Mouse (Mus musculus): ENCODE measurements around the gene Ky. TPM values are rescaled to one million over a fixed set of nuclear protein-coding genes. Genes with fewer than 3 reads are reported as not detected.

Gene Ky
- polyA plus RNA-seq, 1 experiment from 2014 or later = 1.7 TPM

DNA sequence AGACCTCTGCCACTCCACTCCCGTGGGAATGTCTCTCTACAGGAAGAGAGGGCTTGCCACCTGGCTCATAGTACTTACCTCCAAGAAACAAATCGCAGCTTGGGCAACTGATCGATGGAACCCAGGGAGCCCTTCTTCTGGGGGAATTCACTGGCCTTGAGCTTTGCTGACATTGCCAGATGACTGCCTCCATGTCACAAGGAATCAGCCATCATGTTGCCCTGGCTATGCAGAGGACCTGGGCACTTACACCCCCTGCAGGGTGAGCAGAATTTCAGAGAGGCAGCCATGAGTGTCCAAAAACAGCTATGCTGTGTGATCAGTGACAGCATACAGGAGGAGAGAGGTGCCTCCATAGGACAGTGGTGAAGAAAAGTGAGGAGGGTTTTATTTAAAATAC, 48.2 kb downstream of the Ky start:
- no peak overlapping the region for H3K27ac ChIP-seq (replicated peaks in 1 of 2; ENCODE audit: control insufficient read depth in 1 of 2, insufficient read depth in 1 of 2, low read depth in 2 of 2, low read length in 2 of 2)
- WGBS = 82% methylated on average over 3 of the region's 3 CpGs
- no peak overlapping the region for H3K4me2 ChIP-seq (ENCODE audit: low read length)
- peaks cover 4% of the 10 kb centered on the region; the same call in 1 of the 2 replicates for H3K9me3 ChIP-seq (ENCODE audit: control insufficient read depth, low read length)
- ATAC-seq (ENCODE audit: insufficient number of reproducible peaks, insufficient read depth, low FRiP score, low read depth) = no peak
- H3K9ac ChIP-seq (ENCODE audit: low read length) = no peak overlapping the region
- H3K36me3 ChIP-seq (ENCODE audit: control insufficient read depth, insufficient read depth, low read length) = no peaks in the 10 kb centered on the region
- H3K27me3 ChIP-seq (ENCODE audit: control insufficient read depth, insufficient read depth, low read length) = peaks cover 5% of the 10 kb centered on the region; the same call in 1 of the 2 replicates
- H3K4me3 ChIP-seq (ENCODE audit: control insufficient read depth in 1 of 2, insufficient read depth in 1 of 2, low read depth in 1 of 2, low read length in 2 of 2) = no peak overlapping the region
- peaks cover 0 to 5% of the 10 kb centered on the region in 2 experiments; a peak in 1 of 4 replicates for H3K4me1 ChIP-seq (ENCODE audit: control insufficient read depth in 2 of 2, insufficient read depth in 2 of 2, low read length in 2 of 2)

DNA sequence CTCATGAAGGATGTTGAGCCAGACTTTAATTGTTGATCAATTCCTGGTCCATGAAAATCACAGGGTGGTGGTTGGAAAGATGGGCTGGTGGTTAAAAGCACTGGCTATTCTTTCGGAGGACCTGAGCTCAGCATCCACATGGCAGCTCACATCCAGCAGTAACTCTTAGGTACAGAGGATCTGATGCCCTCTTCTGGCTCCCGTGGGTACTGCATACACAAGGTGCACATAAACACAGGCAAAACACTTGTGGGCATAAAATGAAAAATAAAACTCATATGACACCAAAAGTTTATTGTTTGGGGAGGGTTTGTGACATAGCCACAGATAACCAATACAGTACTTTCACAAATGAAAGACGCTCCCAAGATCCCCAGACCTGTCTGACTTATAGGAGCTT, 52.9 kb downstream of the Ky start:
- H3K27me3 ChIP-seq (ENCODE audit: control insufficient read depth, insufficient read depth, low read length) = no peaks in the 10 kb centered on the region

DNA sequence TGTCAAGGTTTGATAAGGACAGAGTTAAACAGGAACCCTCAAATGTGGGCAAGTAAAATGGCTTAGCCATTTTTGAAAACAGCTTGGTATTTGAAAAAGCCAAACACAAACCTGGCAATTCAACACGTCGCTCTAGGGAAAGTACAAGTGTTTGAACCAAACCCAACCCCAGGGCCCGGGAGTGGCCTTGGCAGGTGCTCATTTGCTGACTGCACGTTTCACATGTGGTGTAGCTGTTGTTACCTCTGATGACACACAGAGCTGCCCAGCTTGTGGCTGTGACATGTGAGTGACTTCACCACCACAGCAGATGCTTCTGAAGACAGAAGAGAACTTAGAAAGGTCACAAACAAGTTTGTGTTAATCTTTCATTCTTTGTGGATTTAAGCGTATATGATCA, 67.3 kb downstream of the Ky start:
- no peaks in the 10 kb centered on the region for H3K27me3 ChIP-seq (ENCODE audit: control insufficient read depth, insufficient read depth, low read length)
- no peaks in the 10 kb centered on the region for H3K36me3 ChIP-seq (ENCODE audit: control insufficient read depth, insufficient read depth, low read length)
- no peak overlapping the region for H3K27ac ChIP-seq (replicated peaks in 1 of 2; ENCODE audit: control insufficient read depth in 1 of 2, insufficient read depth in 1 of 2, low read depth in 2 of 2, low read length in 2 of 2)
- H3K4me1 ChIP-seq (ENCODE audit: control insufficient read depth in 2 of 2, insufficient read depth in 2 of 2, low read length in 2 of 2) = 0 out of 4 replicates have a peak, but pooled peaks cover 0 to 2% of the 10 kb centered on the region in 2 experiments
- H3K9me3 ChIP-seq (ENCODE audit: control insufficient read depth, low read length) = no peaks in the 10 kb centered on the region
- H3K4me3 ChIP-seq (ENCODE audit: control insufficient read depth in 1 of 2, insufficient read depth in 1 of 2, low read depth in 1 of 2, low read length in 2 of 2) = no peak overlapping the region
- no peak overlapping the region for H3K9ac ChIP-seq (ENCODE audit: low read length)
- WGBS = 78% methylated on average over 5 of the region's 5 CpGs
- no peak overlapping the region for H3K4me2 ChIP-seq (ENCODE audit: low read length)
- no peak for ATAC-seq (ENCODE audit: insufficient number of reproducible peaks, insufficient read depth, low FRiP score, low read depth)

More for the DNA sequence above, 52.9 kb downstream of the Ky start:
- no peak for ATAC-seq (ENCODE audit: insufficient number of reproducible peaks, insufficient read depth, low FRiP score, low read depth)
- Histone ChIP-seq H3K9ac (ENCODE audit: low read length) (no peak overlapping the region), H3K4me2 (ENCODE audit: low read length) (no peak overlapping the region), H3K27ac (replicated peaks in 1 of 2; ENCODE audit: control insufficient read depth in 1 of 2, insufficient read depth in 1 of 2, low read depth in 2 of 2, low read length in 2 of 2) (no peak overlapping the region), H3K4me3 (ENCODE audit: control insufficient read depth in 1 of 2, insufficient read depth in 1 of 2, low read depth in 1 of 2, low read length in 2 of 2) (no peak overlapping the region), H3K9me3 (ENCODE audit: control insufficient read depth, low read length) (peaks cover 4% of the 10 kb centered on the region; the same call in 1 of the 2 replicates), H3K4me1 (ENCODE audit: control insufficient read depth in 2 of 2, insufficient read depth in 2 of 2, low read length in 2 of 2) (no peaks in the 10 kb centered on the region), H3K36me3 (ENCODE audit: control insufficient read depth, insufficient read depth, low read length) (no peaks in the 10 kb centered on the region)
- 88% methylated on average over 3 of the region's 3 CpGs for WGBS

DNA sequence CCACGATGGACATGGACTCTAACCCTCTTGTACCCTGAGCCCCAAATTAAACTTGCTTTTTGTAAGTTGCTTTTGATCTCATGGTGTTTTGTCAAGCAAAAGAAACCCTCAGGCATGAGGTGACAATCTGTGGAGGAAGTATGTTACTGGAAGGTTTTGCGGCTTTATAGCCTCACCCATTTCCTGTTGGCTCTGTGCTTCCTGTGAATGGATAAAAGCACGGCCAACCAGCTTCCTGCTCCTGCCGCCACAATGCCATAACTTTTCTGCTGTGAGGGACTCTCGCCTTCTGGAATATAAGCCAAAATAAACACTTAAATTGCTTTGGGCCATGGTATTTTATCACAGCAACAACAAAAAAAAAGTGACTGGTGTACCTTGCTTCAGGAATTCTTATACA, 71.9 kb downstream of the Ky start:
- Histone ChIP-seq H3K27me3 (ENCODE audit: control insufficient read depth, insufficient read depth, low read length) (no peaks in the 10 kb centered on the region), H3K9ac (ENCODE audit: low read length) (no peak overlapping the region), H3K27ac (replicated peaks in 1 of 2; ENCODE audit: control insufficient read depth in 1 of 2, insufficient read depth in 1 of 2, low read depth in 2 of 2, low read length in 2 of 2) (peak overlapping the region; percentile 55 to 77), H3K36me3 (ENCODE audit: control insufficient read depth, insufficient read depth, low read length) (no peaks in the 10 kb centered on the region), H3K4me3 (ENCODE audit: control insufficient read depth in 1 of 2, insufficient read depth in 1 of 2, low read depth in 1 of 2, low read length in 2 of 2) (no peak overlapping the region), H3K4me2 (ENCODE audit: low read length) (no peak overlapping the region), H3K9me3 (ENCODE audit: control insufficient read depth, low read length) (no peaks in the 10 kb centered on the region), H3K4me1 (ENCODE audit: control insufficient read depth in 2 of 2, insufficient read depth in 2 of 2, low read length in 2 of 2) (peaks cover 0 to 2% of the 10 kb centered on the region in 2 experiments; a peak in 1 of 4 replicates)
- 60% methylated on average over 5 of the region's 5 CpGs for WGBS
- no peak for ATAC-seq (ENCODE audit: insufficient number of reproducible peaks, insufficient read depth, low FRiP score, low read depth)

DNA sequence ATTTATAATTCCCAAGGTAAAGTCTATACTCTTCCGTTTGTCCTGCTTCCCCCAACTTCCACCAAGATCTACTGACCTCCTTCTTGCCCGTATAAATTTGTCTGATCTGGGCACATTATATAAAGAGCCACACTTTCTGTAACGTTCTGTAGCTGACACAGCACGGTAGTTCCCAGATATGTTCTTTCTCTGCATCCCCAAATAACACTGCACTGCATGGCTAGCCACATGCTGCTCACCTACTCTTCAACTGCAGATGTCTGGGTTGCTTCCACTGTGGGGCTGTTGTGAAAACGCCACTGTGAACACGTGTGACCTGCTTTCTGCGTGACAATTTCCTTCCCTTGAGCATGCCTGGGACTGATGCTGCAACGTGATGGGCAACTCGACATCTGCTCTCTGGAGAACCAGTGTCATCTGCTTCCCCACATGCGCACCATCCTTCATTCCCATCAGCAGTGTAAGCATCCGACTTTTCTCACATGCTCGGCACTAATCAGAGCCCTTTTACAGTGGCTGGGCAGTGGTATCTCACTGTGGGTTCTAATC, 76.4 kb downstream of the Ky start:
- H3K9me3 ChIP-seq (ENCODE audit: control insufficient read depth, low read length) = no peaks in the 10 kb centered on the region
- no peak overlapping the region for H3K27ac ChIP-seq (replicated peaks in 1 of 2; ENCODE audit: control insufficient read depth in 1 of 2, insufficient read depth in 1 of 2, low read depth in 2 of 2, low read length in 2 of 2)
- no peak overlapping the region for H3K4me2 ChIP-seq (ENCODE audit: low read length)
- H3K9ac ChIP-seq (ENCODE audit: low read length) = no peak overlapping the region
- H3K36me3 ChIP-seq (ENCODE audit: control insufficient read depth, insufficient read depth, low read length) = peaks cover 32% of the 10 kb centered on the region
- H3K4me1 ChIP-seq (ENCODE audit: control insufficient read depth in 2 of 2, insufficient read depth in 2 of 2, low read length in 2 of 2) = peaks cover 0 to 2% of the 10 kb centered on the region in 2 experiments; a peak in 1 of 4 replicates
- no peak overlapping the region for H3K4me3 ChIP-seq (ENCODE audit: control insufficient read depth in 1 of 2, insufficient read depth in 1 of 2, low read depth in 1 of 2, low read length in 2 of 2)
- no peaks in the 10 kb centered on the region for H3K27me3 ChIP-seq (ENCODE audit: control insufficient read depth, insufficient read depth, low read length)
- no peak for ATAC-seq (ENCODE audit: insufficient number of reproducible peaks, insufficient read depth, low FRiP score, low read depth)
- WGBS = 68% methylated on average over 12 of the region's 12 CpGs

DNA sequence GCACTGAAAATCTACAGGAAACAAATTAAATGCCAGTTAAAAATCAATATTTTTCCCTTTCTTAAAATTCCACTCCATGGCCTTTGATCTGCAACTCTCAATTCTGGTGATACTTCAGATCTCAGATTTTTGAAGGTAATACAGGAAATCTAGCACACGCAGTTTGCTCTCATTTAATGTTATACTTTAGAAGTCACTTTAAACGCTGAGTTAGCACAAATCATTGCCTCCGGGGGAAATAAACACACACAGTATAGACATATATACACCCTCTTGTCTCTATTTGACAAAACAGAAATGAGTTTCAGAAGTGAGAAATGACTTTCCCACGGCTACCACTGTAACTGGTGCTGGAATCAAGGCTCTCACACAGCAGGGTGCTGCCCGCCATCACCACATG, 81.8 kb downstream of the Ky start:
- Histone ChIP-seq H3K27ac (replicated peaks in 1 of 2; ENCODE audit: control insufficient read depth in 1 of 2, insufficient read depth in 1 of 2, low read depth in 2 of 2, low read length in 2 of 2) (no peak overlapping the region), H3K36me3 (ENCODE audit: control insufficient read depth, insufficient read depth, low read length) (peaks cover 60% of the 10 kb centered on the region), H3K27me3 (ENCODE audit: control insufficient read depth, insufficient read depth, low read length) (no peaks in the 10 kb centered on the region), H3K4me2 (ENCODE audit: low read length) (no peak overlapping the region), H3K4me1 (ENCODE audit: control insufficient read depth in 2 of 2, insufficient read depth in 2 of 2, low read length in 2 of 2) (no peaks in the 10 kb centered on the region), H3K4me3 (ENCODE audit: control insufficient read depth in 1 of 2, insufficient read depth in 1 of 2, low read depth in 1 of 2, low read length in 2 of 2) (no peak overlapping the region), H3K9me3 (ENCODE audit: control insufficient read depth, low read length) (no peaks in the 10 kb centered on the region), H3K9ac (ENCODE audit: low read length) (no peak overlapping the region)
- 85% methylated on average over 5 of the region's 5 CpGs for WGBS
- no peak for ATAC-seq (ENCODE audit: insufficient number of reproducible peaks, insufficient read depth, low FRiP score, low read depth)

DNA sequence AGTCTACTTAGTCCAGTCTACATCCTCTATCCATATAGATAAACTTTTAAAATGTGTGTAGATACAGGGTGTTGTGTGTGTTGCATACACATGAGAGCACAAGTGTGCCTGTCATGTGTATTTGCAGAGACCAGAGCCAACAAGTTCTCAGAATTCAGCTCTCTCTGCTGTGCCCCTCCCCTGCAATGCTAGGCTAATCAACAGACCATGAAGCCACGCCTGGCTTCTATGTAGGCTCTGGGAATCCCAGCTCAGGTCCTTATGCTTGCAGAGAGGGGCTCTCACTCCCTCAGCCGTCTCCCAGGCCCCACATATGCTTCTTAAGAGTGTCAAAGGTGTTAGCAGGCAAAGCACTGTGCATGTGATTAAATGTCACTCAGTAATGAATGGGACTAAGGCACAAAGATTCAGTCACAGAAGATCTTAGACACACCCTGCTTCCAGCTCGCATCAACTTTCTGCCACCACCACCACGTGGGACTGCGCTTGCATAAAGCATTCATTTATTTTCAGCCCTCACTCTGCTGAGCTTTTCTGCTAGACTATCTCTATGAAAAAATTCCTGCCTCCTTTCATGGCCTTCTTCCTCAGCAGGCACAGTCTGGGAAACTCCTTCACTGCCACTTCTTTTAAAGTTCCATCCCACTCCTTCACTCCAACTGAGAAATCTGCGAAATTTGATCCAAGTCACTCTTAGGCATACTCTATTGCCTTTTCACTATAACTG, 89.3 kb downstream of the Ky start:
- Histone ChIP-seq H3K36me3 (ENCODE audit: control insufficient read depth, insufficient read depth, low read length) (peaks cover 63% of the 10 kb centered on the region), H3K4me2 (ENCODE audit: low read length) (no peak overlapping the region), H3K9me3 (ENCODE audit: control insufficient read depth, low read length) (no peaks in the 10 kb centered on the region), H3K4me3 (ENCODE audit: control insufficient read depth in 1 of 2, insufficient read depth in 1 of 2, low read depth in 1 of 2, low read length in 2 of 2) (no peak overlapping the region), H3K9ac (ENCODE audit: low read length) (no peak overlapping the region), H3K27me3 (ENCODE audit: control insufficient read depth, insufficient read depth, low read length) (no peaks in the 10 kb centered on the region), H3K27ac (replicated peaks in 1 of 2; ENCODE audit: control insufficient read depth in 1 of 2, insufficient read depth in 1 of 2, low read depth in 2 of 2, low read length in 2 of 2) (no peak overlapping the region), H3K4me1 (ENCODE audit: control insufficient read depth in 2 of 2, insufficient read depth in 2 of 2, low read length in 2 of 2) (no peaks in the 10 kb centered on the region)
- 63% methylated on average over 6 of the region's 6 CpGs for WGBS
- no peak for ATAC-seq (ENCODE audit: insufficient number of reproducible peaks, insufficient read depth, low FRiP score, low read depth)

All from heart, embryonic 14.5 days (tissue).